8 mouse cellular contexts compared by ENCODE assay signal in the genomic region with DNA sequence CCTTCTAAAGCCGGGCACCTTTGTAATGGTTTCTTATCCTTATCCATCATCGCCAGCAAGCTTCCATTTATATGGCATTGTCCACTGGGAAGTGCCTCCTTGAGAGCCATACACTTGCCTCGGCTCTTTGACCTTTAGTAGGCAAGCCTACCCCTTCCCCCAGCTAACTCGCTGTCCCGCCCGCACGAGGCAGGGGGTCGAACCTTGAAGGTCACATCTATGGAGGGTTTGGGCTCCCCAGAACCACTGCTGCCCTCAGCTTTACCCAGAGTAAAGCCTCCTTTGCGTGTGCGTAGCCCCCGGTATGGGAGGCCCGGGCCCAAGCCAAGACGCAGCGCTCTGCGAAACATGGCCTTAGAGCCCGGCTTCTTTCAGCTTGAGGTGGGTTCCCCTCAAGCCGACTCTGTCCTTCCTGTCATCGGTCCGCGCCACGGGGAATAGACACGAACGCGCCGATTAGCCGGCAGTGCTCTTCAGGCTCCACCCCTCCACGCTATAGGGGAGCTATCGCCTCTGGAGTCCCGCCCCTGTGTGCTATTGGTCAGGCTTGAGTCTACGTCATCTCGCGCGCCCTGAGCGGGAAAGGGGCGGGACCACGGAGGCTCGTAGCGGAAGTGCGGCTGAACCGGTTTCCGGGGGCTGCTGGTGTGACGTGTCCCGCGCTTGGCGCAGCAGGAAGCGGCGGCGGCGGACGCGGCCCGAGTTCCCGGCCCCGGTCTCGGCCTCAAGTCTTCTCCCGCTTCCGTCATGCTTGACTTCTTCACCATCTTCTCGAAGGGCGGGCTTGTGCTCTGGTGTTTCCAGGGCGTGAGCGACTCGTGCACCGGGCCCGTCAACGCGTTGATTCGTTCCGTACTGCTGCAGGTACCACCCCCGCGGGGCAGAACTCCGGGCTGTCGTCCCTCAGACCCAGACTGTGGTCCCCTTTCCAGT. TPM values are rescaled to one million over a fixed set of nuclear protein-coding genes. Genes with fewer than 3 reads are reported as not detected.
A peak's percentile ranks its signal among the peaks of the same experiment; 100 is the strongest.
DNase-seq lines count a peak whose midpoint lies in the region; ATAC-seq and TF ChIP-seq lines count a peak whose summit lies in the region.

A gene (minus strand): TSS at position 514 of the 933 bp plus-strand sequence.

- no peaks in the 10 kb centered on the region for H3K27me3 ChIP-seq in megakaryocyte, embryonic 14.5 days (replicated peaks)

- no peaks in the 10 kb centered on the region for H3K9me3 ChIP-seq in megakaryocyte, embryonic 14.5 days

- TF ChIP-seq POLR2A in cortical plate, adult 2 months (IDR thresholded peaks at IDR 0.05; ENCODE audit: extremely low read depth, insufficient read depth, low read length): peak; percentile 96

- peak within 1 kb of the TSS; percentile 37; the same call in 1 of the 2 replicates for H3K27ac ChIP-seq in cortical plate, adult 2 months (ENCODE audit: insufficient read depth, low read length)

- H3K4me3 ChIP-seq in cortical plate, adult 2 months (ENCODE audit: insufficient read depth, low read length): peak within 1 kb of the TSS; percentile 76
- H3K4me3 ChIP-seq in megakaryocyte, embryonic 14.5 days (replicated peaks): peak within 1 kb of the TSS; percentile 99

- TF ChIP-seq CTCF in cortical plate, adult 2 months (IDR thresholded peaks at IDR 0.05; ENCODE audit: extremely low read depth, insufficient read depth, low read length): no peak

- peaks cover 74% of the 10 kb centered on the region for H3K36me3 ChIP-seq in megakaryocyte, embryonic 14.5 days (replicated peaks; ENCODE audit: low read length)

- peaks cover 3% of the 10 kb centered on the region; the same call in 1 of the 2 replicates for H3K4me1 ChIP-seq in cortical plate, adult 2 months (ENCODE audit: control insufficient read depth, insufficient read depth, low read length)
- H3K4me1 ChIP-seq in megakaryocyte, embryonic 14.5 days: peaks cover 26% of the 10 kb centered on the region

- peak; percentile 98 to 99 for DNase-seq in gastrocnemius, adult 8-10 months (ENCODE audit: low spot score in 2 of 2)
- peak; percentile 91 for DNase-seq in hindlimb bud, embryonic 11.5 days (ENCODE audit: extremely low spot score, low read depth, low spot score)
- DNase-seq in left cerebral cortex, adult 8-10 months (ENCODE audit: low spot score in 2 of 2): peak; percentile 94 to 99
- DNase-seq in right cerebral cortex, postnatal 10 days (ENCODE audit: low spot score in 2 of 2): peak; percentile 99 to 100
- peak; percentile 97 for DNase-seq in urinary bladder, postnatal 25 days (ENCODE audit: low spot score)

- peak; percentile 97 for ATAC-seq in activated CD4-positive, CD25-positive, alpha-beta regulatory T cell, adult 4 months

RNA-seq across cellular contexts. Expression of the gene that starts here (rescaled TPM):
- polyA plus RNA-seq in activated CD4-positive, CD25-positive, alpha-beta regulatory T cell, adult 4 months (2017; shearing (Covaris generic)): 10 to 100 TPM; 22.8 to 24.7 TPM
- polyA plus RNA-seq in cortical plate, adult 2 months (2012; rRNA removed): 57.0 and 64.6 TPM in 2 replicates
- 10 to 100 TPM; 15.7 to 18.4 (median 17.5) TPM for total RNA-seq in gastrocnemius, adult 8-10 months (2022)
- 10 to 100 TPM; 37.0 to 40.0 (median 37.7) TPM for total RNA-seq in left cerebral cortex, adult 8-10 months (2022)
- 4.1 and 7.4 TPM in 2 replicates for polyA plus RNA-seq in megakaryocyte, embryonic 14.5 days (2012; ENCODE audit: insufficient read depth, low replicate concordance)

Comparison
In these comparisons a context has a peak if more than half of its experiments do, and no peak if none do; other contexts are left out.
1. Peak in every context shown above with its lines: DNase-seq, ATAC-seq, H3K4me3 ChIP-seq and H3K27ac ChIP-seq.